Mouse (Mus musculus): ENCODE results near the gene Crebl2. TPM values are rescaled to one million over a fixed set of nuclear protein-coding genes. Genes with fewer than 3 reads are reported as not detected.

Gene Crebl2
- 1.3 and 1.5 TPM in 2 replicates for polyA plus RNA-seq (2014; fragmentation: Nextera tagmentation; extraction: Ambion mirVana)

DNA sequence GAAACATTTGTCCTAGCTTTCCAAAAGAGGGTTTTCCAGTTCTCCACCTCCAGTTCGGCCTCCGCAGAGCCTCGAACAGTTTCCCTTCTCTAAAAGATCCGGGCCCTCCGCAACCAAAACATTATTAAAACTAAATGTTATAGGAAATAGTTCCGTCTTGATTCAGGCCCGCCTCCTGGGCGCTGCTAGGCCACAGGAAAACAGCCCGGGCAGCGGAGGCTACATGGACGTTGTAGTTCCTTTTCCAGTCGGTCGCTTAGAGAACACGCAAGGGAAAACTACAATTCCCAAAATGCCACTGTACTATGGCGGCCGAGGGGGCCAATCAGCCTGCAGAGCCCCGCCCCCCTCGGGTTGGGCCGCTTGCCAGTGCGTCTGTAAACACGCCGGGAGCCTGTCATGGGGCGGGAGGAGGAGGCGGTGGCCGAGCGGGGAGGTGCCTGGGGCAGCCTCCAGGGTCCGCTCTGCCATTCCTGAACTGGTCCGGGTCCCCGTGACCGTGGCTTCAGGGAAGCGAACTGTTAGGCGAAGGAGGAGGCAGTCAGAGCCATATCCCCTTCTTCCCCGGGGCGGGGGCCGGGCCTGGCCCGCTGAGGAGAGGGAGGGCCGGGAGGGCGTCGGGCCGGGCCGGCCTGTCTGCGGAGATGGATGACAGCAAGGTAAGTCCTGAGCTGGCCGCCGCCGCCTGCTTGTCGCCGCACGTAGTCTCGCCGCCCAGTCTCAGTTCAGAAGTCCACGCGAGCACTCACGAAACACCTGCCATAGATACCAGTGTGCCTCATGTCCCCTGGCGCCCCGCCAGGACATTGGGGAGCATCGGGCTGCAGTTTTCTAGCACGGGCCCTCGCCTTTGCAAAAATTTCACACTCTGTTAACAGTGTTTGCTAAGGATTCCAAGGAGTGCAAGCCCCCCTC, at the start of gene Crebl2:
Crebl2 (plus strand) TSS at position 369 of the 915 bp plus-strand sequence.
- WGBS (ENCODE audit: insufficient replicate concordance) = under 1% methylated on average over 52 of the region's 58 CpGs
- H3K4me3 ChIP-seq (ENCODE audit: low read depth, low read length) = peak within 1 kb of the TSS; percentile 73
- H3K4me1 ChIP-seq (ENCODE audit: control insufficient read depth, insufficient read depth, low read length) = no peaks in the 10 kb centered on the region; the same call in 1 of the 2 replicates
- peak within 1 kb of the TSS; percentile 81 for H3K4me2 ChIP-seq
- ATAC-seq (replicated peaks; ENCODE audit: insufficient number of reproducible peaks, low FRiP score, low TSS enrichment) = peak; percentile 97
- H3K36me3 ChIP-seq (ENCODE audit: control insufficient read depth, insufficient read depth, low read length) = no peaks in the 10 kb centered on the region
- no peaks in the 10 kb centered on the region for H3K27me3 ChIP-seq (ENCODE audit: control insufficient read depth, insufficient read depth, low read length)
- H3K9ac ChIP-seq (ENCODE audit: low read depth, low read length) = peak within 1 kb of the TSS; percentile 85
- H3K9me3 ChIP-seq (replicated peaks; ENCODE audit: control insufficient read depth, low read length) = no peaks in the 10 kb centered on the region
- peak within 1 kb of the TSS; percentile 93 for H3K27ac ChIP-seq (ENCODE audit: low read depth, low read length)

- Histone ChIP-seq H3K4me2 (peak overlapping the region; percentile 41), H3K36me3 (ENCODE audit: control insufficient read depth, insufficient read depth, low read length) (no peaks in the 10 kb centered on the region), H3K4me3 (ENCODE audit: low read depth, low read length) (no peak overlapping the region), H3K9ac (ENCODE audit: low read depth, low read length) (no peak overlapping the region), H3K27me3 (ENCODE audit: control insufficient read depth, insufficient read depth, low read length) (no peaks in the 10 kb centered on the region), H3K9me3 (replicated peaks; ENCODE audit: control insufficient read depth, low read length) (no peaks in the 10 kb centered on the region), H3K4me1 (ENCODE audit: control insufficient read depth, insufficient read depth, low read length) (peaks cover 16% of the 10 kb centered on the region), H3K27ac (ENCODE audit: low read depth, low read length) (peak overlapping the region; percentile 60)
- WGBS (ENCODE audit: insufficient replicate concordance) = 60% methylated on average over 7 of the region's 7 CpGs
- peak; percentile 73 for ATAC-seq (replicated peaks; ENCODE audit: insufficient number of reproducible peaks, low FRiP score, low TSS enrichment)
Measured at GRCm38 (mm10) chr6:134781494-134781913, 48.5 kb upstream of the Crebl2 start.

- H3K4me1 ChIP-seq (ENCODE audit: control insufficient read depth, insufficient read depth, low read length) = peaks cover 16% of the 10 kb centered on the region
- WGBS (ENCODE audit: insufficient replicate concordance) = 87% methylated on average over 7 of the region's 7 CpGs
Measured at GRCm38 (mm10) chr6:134782900-134783299, 47.1 kb upstream of the Crebl2 start.

DNA sequence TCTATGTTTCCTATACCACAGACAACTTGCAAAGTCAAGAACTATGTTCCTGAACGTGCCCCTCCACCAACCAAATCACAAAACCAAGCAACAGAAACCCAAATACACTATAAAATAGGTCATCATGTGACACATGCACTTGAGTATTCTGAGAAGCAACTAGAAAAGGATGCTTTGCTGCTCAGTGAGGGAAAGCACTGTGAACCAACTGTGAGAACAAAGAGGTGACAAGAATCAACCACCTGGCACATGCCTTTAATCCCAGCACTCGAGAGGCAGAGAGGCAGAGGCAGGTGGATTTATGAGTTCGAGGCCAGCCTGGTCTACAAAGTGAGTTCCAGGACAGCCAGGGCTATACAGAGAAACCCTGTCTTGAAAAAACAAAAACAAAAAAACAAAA, 43.5 kb upstream of the Crebl2 start:
- H3K9me3 ChIP-seq (replicated peaks; ENCODE audit: control insufficient read depth, low read length) = no peaks in the 10 kb centered on the region
- no peaks in the 10 kb centered on the region for H3K27me3 ChIP-seq (ENCODE audit: control insufficient read depth, insufficient read depth, low read length)
- H3K27ac ChIP-seq (ENCODE audit: low read depth, low read length) = no peak overlapping the region
- H3K4me3 ChIP-seq (ENCODE audit: low read depth, low read length) = no peak overlapping the region
- H3K4me2 ChIP-seq = no peak overlapping the region
- no peak for ATAC-seq (replicated peaks; ENCODE audit: insufficient number of reproducible peaks, low FRiP score, low TSS enrichment)
- H3K4me1 ChIP-seq (ENCODE audit: control insufficient read depth, insufficient read depth, low read length) = peaks cover 17% of the 10 kb centered on the region
- 75% methylated on average over 3 of the region's 3 CpGs for WGBS (ENCODE audit: insufficient replicate concordance)
- no peak overlapping the region for H3K9ac ChIP-seq (ENCODE audit: low read depth, low read length)
- H3K36me3 ChIP-seq (ENCODE audit: control insufficient read depth, insufficient read depth, low read length) = no peaks in the 10 kb centered on the region

More at GRCm38 (mm10) chr6:134782900-134783299, 47.1 kb upstream of the Crebl2 start:
- Histone ChIP-seq H3K9me3 (replicated peaks; ENCODE audit: control insufficient read depth, low read length) (no peaks in the 10 kb centered on the region), H3K27me3 (ENCODE audit: control insufficient read depth, insufficient read depth, low read length) (no peaks in the 10 kb centered on the region), H3K27ac (ENCODE audit: low read depth, low read length) (no peak overlapping the region), H3K36me3 (ENCODE audit: control insufficient read depth, insufficient read depth, low read length) (no peaks in the 10 kb centered on the region), H3K4me3 (ENCODE audit: low read depth, low read length) (no peak overlapping the region), H3K9ac (ENCODE audit: low read depth, low read length) (no peak overlapping the region), H3K4me2 (no peak overlapping the region)
- no peak for ATAC-seq (replicated peaks; ENCODE audit: insufficient number of reproducible peaks, low FRiP score, low TSS enrichment)

- H3K9me3 ChIP-seq (replicated peaks; ENCODE audit: control insufficient read depth, low read length) = no peaks in the 10 kb centered on the region
- H3K4me2 ChIP-seq = 0 out of 2 replicates have a peak overlapping the region, but pooled peaks have one; percentile 19
- no peak for ATAC-seq (replicated peaks; ENCODE audit: insufficient number of reproducible peaks, low FRiP score, low TSS enrichment)
- H3K27ac ChIP-seq (ENCODE audit: low read depth, low read length) = no peak overlapping the region
- no peak overlapping the region for H3K4me3 ChIP-seq (ENCODE audit: low read depth, low read length)
- H3K27me3 ChIP-seq (ENCODE audit: control insufficient read depth, insufficient read depth, low read length) = no peaks in the 10 kb centered on the region
- H3K36me3 ChIP-seq (ENCODE audit: control insufficient read depth, insufficient read depth, low read length) = no peaks in the 10 kb centered on the region
- WGBS (ENCODE audit: insufficient replicate concordance) = 72% methylated on average over 6 of the region's 6 CpGs
- H3K4me1 ChIP-seq (ENCODE audit: control insufficient read depth, insufficient read depth, low read length) = peaks cover 10% of the 10 kb centered on the region
- no peak overlapping the region for H3K9ac ChIP-seq (ENCODE audit: low read depth, low read length)
Measured at GRCm38 (mm10) chr6:134789100-134789499, 40.9 kb upstream of the Crebl2 start.

DNA sequence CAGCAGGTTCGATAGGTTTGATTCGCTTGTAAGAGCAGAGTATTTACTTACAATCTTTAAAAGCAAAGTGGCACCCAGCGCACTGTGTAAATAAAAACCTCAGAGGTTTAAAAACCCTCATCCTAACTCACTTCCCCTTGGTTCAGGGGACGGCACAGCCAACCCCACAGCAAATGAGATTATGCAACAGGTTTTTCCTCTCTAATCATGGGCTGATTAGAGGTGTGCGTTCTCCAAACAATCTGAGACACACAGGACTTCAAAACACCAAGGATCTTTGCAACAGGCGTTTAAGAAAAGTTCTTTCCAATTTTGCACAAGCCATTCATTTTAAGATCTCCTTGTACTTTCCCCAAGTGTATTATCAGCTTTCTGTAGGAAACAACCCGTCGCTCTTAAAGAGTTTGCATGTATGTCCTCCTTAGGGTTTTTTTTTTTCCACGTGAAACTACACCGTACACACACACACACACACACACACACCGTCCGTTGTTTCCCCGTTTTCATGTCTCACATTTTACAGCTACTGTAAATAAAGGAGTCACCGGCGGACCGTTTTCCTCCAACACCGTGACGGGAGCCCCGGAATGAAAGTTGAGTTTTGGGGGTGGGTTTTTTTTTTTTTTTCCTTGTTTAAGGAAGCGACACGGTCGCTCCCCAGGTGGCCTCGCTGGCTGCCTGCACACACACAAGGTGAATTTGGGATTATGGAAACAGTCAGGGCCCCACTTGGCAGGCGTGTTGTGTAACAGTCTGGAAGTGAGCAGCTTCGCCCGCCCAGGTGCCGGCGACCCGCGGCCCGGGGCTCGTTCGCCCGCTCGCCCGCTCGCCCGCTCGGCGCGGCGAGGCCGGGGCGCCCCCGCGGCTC, 38.5 kb upstream of the Crebl2 start:
- Histone ChIP-seq H3K4me1 (ENCODE audit: control insufficient read depth, insufficient read depth, low read length) (peaks cover 10% of the 10 kb centered on the region), H3K4me2 (peak overlapping the region; percentile 76), H3K27ac (ENCODE audit: low read depth, low read length) (peak overlapping the region; percentile 99), H3K27me3 (ENCODE audit: control insufficient read depth, insufficient read depth, low read length) (no peaks in the 10 kb centered on the region), H3K9ac (ENCODE audit: low read depth, low read length) (peak overlapping the region; percentile 99), H3K9me3 (replicated peaks; ENCODE audit: control insufficient read depth, low read length) (no peaks in the 10 kb centered on the region), H3K36me3 (ENCODE audit: control insufficient read depth, insufficient read depth, low read length) (no peaks in the 10 kb centered on the region), H3K4me3 (ENCODE audit: low read depth, low read length) (peak overlapping the region; percentile 82)
- under 1% methylated on average over 45 of the region's 46 CpGs for WGBS (ENCODE audit: insufficient replicate concordance)
- ATAC-seq (replicated peaks; ENCODE audit: insufficient number of reproducible peaks, low FRiP score, low TSS enrichment) = no peak

GRCm38 (mm10) chr6:134792141-134793045, 37.6 kb upstream of the Crebl2 start, which contains the start of gene Dusp16:
Dusp16 (minus strand) TSS chr6:134792625.
- Histone ChIP-seq H3K9ac (ENCODE audit: low read depth, low read length) (peak within 1 kb of the TSS; percentile 99), H3K4me2 (peak within 1 kb of the TSS; percentile 76), H3K27me3 (ENCODE audit: control insufficient read depth, insufficient read depth, low read length) (no peaks in the 10 kb centered on the region), H3K4me1 (ENCODE audit: control insufficient read depth, insufficient read depth, low read length) (peaks cover 10% of the 10 kb centered on the region), H3K36me3 (ENCODE audit: control insufficient read depth, insufficient read depth, low read length) (no peaks in the 10 kb centered on the region), H3K4me3 (ENCODE audit: low read depth, low read length) (peak within 1 kb of the TSS; percentile 82), H3K9me3 (replicated peaks; ENCODE audit: control insufficient read depth, low read length) (no peaks in the 10 kb centered on the region), H3K27ac (ENCODE audit: low read depth, low read length) (peak within 1 kb of the TSS; percentile 99)
- WGBS (ENCODE audit: insufficient replicate concordance) = under 1% methylated on average over 65 of the region's 108 CpGs
- ATAC-seq (replicated peaks; ENCODE audit: insufficient number of reproducible peaks, low FRiP score, low TSS enrichment) = peak; percentile 91
